Mouse (Mus musculus) WW6 (cell line): ENCODE results near the gene Cc2d1a.

Experiments
- DNase-seq: peaks from one replicate; pipeline ENCODE4 v3.0.0-alpha.2; 2013; ENCODE audit warnings: low read depth, low spot score

The Cc2d1a gene

GRCm38 (mm10) chr8:84177405-84177804 lies 29.7 kb upstream of the Cc2d1a start:
- no peak for DNase-seq

DNA sequence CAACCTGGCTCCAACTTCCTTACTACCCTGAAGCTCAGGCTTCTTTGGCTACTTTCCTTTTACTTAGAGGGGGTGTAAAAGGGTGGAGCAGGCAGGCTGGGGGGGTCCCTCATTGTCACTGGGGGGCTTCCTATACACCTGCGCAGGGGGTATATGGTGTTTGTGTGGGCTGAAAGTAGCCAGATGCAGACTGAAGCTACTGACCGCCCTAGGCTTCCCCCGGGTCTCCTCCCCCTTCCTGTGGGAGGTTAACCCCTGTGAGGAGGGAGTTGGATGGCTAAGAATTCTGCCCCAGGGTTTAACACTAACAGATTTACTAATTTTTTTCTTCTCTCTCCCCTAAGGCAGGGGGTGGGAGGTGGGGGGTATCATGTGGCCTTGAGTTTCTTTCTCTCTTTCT lies 28.8 kb upstream of the Cc2d1a start:
- no peak for DNase-seq

GRCm38 (mm10) chr8:84173861-84174260 lies 26.1 kb upstream of the Cc2d1a start:
- no peak for DNase-seq

DNA sequence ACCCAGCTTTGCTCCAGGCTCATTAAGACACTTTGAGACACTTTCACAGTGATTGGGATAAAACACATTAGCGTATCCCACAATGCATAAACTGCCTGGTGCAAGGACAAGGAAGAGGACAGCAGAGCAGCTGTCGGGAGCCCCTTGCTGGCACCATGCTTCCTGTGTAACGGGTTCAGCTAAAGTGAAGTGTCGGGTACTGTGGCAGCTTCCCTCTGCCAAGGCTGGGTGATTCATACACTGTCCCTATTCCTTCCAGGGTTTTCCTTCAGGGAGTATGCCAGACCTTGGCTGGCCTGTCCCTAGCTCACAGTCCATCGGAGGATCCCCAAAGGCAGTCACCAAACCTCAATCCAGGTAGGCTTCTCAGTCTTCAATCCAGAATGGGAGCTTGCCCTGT lies 22.4 kb upstream of the Cc2d1a start:
- DNase-seq, result no peak

DNA sequence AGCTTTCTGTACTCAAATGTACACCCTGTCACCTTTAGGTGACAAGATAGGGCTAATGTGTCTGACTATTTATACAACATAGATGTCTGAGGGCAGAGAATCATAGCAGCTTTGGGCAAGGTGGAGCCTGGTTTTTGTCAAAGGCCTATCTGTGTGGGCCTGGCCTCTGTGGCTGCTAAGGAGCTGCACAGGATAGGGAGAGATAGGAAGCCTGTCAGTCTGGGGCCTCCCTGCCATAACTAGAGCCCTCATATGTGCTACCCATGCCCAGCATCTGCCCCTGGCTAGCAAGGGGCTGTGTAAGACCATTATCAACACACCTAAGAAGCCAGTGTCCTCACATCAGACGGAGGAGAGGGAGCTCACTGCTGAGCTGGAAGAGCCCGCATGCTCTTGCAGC lies 20.0 kb upstream of the Cc2d1a start:
- DNase-seq, result no peak

GRCm38 (mm10) chr8:84157620-84158019 lies 9.9 kb upstream of the Cc2d1a start:
- no peak for DNase-seq

GRCm38 (mm10) chr8:84149181-84149580 lies 1.4 kb upstream of the Cc2d1a start:
- DNase-seq, result no peak

GRCm38 (mm10) chr8:84148531-84148850 lies 755 bp upstream of the Cc2d1a start:
- no peak for DNase-seq

DNA sequence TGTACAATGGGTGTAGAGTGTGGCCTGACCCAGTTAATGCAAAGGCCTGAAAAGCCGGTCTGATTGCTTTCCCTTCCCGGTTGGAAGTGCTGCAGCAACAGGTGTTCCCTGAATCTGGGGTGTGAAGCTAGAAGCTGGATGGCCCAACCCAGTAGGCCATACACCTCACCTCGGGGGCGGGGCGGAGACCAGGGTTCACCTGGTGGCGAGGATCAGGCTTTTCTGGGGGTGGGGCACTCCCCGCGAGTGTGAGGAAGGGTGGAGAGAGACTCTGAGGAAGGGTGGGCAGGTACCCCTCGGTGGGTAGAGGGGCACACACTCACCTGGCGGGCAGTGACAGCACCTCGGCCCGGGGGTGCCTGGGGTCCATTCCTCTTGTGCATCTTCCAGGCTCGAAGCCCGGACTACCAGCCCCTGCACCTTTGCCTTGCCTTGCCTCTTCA lies 391 bp downstream of the Cc2d1a start:
- DNase-seq, result peak; percentile 39

GRCm38 (mm10) chr8:84144636-84145245 lies 3.0 kb downstream of the Cc2d1a start:
- DNase-seq, result no peak

GRCm38 (mm10) chr8:84140838-84141237 lies 6.9 kb downstream of the Cc2d1a start:
- DNase-seq, result no peak

DNA sequence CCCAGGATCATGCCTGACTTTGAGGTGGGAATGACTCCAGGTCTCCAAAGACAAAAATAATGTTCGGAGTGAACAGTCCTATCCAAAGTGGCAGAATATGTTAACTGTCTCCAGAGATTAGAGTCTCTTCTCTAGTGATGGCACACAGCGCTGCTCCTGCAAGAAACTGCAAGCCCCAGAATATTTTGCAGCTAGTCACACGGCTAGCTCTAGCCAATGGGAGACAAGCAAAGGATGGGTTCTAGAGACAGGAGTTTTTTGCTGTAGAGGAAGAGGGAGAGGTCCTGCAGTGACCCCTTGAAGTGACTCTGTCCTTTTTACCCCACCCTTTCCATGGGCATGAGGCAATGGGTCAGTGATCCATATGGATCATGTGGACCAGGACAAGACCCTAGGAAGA lies 9.9 kb downstream of the Cc2d1a start:
- no peak for DNase-seq

DNA sequence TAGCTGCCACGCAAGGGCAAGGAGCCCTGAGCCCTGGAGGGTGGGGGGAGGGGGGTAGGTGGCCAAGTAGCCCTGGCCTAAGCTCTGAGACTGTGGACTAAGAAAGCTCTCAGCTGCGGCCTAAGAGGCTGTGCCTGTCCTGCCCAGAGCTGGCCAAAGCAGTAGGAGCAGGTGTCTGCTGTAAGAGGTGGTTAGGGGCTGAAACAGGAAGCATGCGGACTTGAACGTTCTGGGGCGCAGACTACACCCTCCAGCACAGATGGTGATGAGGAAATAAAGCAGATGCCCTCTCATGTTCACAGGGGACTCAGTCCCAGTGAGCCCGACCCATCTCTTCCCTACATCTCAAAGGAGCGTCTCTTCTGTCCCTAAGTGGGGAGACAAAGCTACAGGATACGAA lies 15.5 kb downstream of the Cc2d1a start:
- no peak for DNase-seq

GRCm38 (mm10) chr8:84130806-84131205 lies 16.9 kb downstream of the Cc2d1a start:
- DNase-seq, result peak; percentile 39

DNA sequence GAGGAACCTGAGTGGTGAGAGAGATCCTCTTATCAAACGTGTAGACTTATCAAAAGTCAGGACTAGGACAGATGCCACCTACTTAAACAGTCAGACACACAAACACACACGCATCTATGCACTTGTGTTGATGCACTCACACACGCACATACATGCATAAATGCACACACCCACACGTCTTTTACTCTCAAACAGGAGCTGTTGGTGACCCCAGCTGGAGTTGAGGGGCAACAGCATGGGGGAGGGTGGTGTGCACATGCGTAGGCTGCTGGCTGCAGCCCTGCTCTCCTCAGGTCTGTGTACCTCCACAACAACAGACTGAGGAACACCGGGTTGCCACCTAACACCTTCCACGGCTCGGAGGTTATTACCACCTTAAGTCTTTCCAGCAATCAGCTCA lies 19.5 kb downstream of the Cc2d1a start:
- DNase-seq, result no peak

GRCm38 (mm10) chr8:84127202-84127901 lies 20.4 kb downstream of the Cc2d1a start:
- no peak for DNase-seq

- DNase-seq, result no peak
These were observed 21.0 kb downstream of the Cc2d1a start for GRCm38 (mm10) chr8:84126742-84127141.

DNA sequence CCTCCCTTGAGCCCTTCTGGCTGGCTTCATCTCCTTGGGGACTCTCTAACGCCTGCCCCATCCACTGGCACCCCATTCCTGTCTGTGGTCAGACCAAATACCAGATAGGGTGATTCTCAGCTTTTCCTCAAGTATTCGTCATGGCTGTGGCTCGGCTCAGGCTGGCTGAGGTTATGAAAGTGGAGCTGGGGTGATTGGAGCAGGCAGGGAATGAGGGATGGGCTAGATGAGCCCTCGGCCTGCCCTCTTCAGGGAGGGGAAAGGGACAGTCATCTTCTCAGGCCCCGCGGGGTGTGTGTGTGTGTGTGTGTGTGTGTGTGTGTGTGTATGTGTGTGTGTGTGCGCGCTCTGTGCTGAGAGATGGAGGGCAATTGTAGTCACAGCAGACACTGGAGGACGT lies 22.1 kb downstream of the Cc2d1a start, which contains the start of gene Podnl1:
Gene Podnl1, plus strand, starts transcription at position 334 of the 400 bp plus-strand sequence.
- no peak for DNase-seq

DNA sequence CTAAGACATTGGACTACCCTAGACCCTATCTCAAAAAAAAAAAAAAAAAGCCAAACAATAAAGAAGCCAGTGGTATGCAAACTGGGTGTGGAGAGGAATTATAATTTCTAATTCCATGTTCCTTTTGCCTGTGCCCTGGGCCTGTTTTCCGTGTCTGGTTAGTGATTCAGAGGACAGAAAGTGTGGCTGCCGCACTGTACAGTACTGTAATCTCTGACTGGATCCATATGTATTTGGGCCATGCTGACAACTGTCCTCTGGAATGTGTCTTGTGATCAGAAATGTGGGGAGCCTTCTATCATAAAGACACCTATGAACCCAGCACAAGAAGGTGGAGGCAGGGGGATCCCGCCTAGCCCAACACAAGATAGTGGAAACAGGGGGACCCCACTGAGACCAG lies 25.6 kb downstream of the Cc2d1a start:
- no peak for DNase-seq

- DNase-seq, result no peak
These were observed 32.1 kb downstream of the Cc2d1a start for GRCm38 (mm10) chr8:84115646-84116045.

- no peak for DNase-seq
These were observed 41.3 kb downstream of the Cc2d1a start for GRCm38 (mm10) chr8:84106216-84107040.

DNA sequence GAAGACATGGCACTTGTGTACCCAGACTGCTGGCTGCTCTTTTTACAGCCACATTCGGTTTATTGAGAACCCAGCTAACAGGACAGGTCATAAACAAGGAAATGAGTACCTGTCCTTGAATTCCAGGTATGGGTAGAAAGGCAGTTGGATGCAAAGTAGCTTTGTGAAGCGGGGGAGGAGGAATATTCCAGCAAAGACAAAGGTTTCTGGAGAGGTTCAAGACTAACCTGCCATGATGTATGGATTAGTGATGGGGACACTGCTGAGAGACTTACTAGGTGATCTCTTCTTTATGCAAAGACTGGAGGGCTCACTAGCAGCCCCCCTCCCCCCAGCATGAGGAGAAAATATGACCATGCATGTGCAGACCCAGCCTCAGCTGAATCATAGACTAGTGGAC lies 42.1 kb downstream of the Cc2d1a start:
- DNase-seq, result no peak
